Mouse (Mus musculus): ENCODE data around the gene Slc16a13. TPM values are rescaled to one million over a fixed set of nuclear protein-coding genes. Genes with fewer than 3 reads are reported as not detected.

Slc16a13 gene
- polyA plus RNA-seq, 1 experiment from 2014 or later = 3.5 TPM

GRCm38 (mm10) chr11:70242591-70242990 lies 21.7 kb upstream of the Slc16a13 start:
- Histone ChIP-seq H3K36me3 (replicated peaks) (no peaks in the 10 kb centered on the region), H3K4me3 (replicated peaks) (no peak overlapping the region), H3K27ac (replicated peaks) (no peak overlapping the region), H3K9ac (no peak overlapping the region), H3K4me2 (no peak overlapping the region), H3K4me1 (replicated peaks) (peaks cover 20% of the 10 kb centered on the region), H3K9me3 (replicated peaks) (no peaks in the 10 kb centered on the region), H3K27me3 (peaks cover 16% of the 10 kb centered on the region)
- ATAC-seq (ENCODE audit: insufficient read depth) = no peak
- 52% methylated on average over 11 of the region's 11 CpGs for WGBS (ENCODE audit: insufficient replicate concordance)

DNA sequence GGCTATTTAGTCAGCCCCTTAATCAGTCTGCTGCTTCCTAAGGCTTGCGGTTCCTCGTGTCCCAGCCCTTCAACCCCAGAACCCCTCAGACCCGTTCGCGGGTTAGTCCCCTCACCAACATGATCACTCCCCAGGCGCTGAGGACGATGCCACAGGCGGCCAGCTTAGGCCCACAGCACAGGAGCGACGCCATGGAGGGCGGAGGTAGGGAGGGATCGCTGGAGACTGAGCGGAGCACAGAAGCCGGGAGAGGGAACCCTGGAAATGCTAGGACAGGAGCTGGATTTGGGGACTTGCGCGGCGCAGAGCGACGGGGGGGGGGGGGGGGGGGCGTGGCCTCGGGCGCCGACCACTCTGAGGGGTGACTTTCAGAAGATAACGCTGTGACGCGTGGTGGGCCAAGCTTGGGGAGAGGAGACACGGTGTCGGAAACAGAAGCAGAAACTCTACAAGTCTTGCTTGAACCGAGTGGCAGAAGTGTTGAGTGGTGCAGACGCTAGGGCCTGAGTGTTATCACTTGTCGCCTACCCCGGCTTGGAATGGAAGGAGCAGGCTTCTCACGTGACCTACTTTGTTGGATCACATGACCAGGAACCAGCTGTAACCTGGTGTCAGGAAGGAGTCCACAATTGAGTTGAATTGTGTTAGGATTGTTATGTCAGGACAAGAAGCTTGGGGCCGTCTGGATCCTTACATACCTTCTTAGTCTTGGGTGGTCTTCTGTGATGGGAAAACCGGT lies 18.8 kb upstream of the Slc16a13 start, which contains the start of the genes Gm21988 and Rnasek:
Gene Gm21988, minus strand, starts transcription at position 290 of the 739 bp plus-strand sequence.
Gene Rnasek, minus strand, starts transcription at position 302 of the 739 bp plus-strand sequence.
- Histone ChIP-seq H3K9ac (peak within 1 kb of the TSS; percentile 96), H3K27ac (replicated peaks) (peak within 1 kb of the TSS; percentile 96), H3K4me3 (replicated peaks) (peak within 1 kb of the TSS; percentile 93), H3K4me2 (peak within 1 kb of the TSS; percentile 92), H3K27me3 (peaks cover 4% of the 10 kb centered on the region), H3K36me3 (replicated peaks) (peaks cover 15% of the 10 kb centered on the region), H3K4me1 (replicated peaks) (peaks cover 48% of the 10 kb centered on the region), H3K9me3 (replicated peaks) (no peaks in the 10 kb centered on the region)
- ATAC-seq (ENCODE audit: insufficient read depth) = peak; percentile 13
- under 1% methylated on average over 32 of the region's 35 CpGs for WGBS (ENCODE audit: insufficient replicate concordance)

GRCm38 (mm10) chr11:70238591-70239440 lies 18.0 kb upstream of the Slc16a13 start:
- Histone ChIP-seq H3K4me2 (peak overlapping the region; percentile 92), H3K4me3 (replicated peaks) (peak overlapping the region; percentile 93), H3K27me3 (no peaks in the 10 kb centered on the region), H3K4me1 (replicated peaks) (peaks cover 56% of the 10 kb centered on the region), H3K9me3 (replicated peaks) (no peaks in the 10 kb centered on the region), H3K9ac (peak overlapping the region; percentile 96), H3K27ac (replicated peaks) (peak overlapping the region; percentile 96), H3K36me3 (replicated peaks) (peaks cover 18% of the 10 kb centered on the region)
- no peak for ATAC-seq (ENCODE audit: insufficient read depth)
- WGBS (ENCODE audit: insufficient replicate concordance) = 7% methylated on average over 23 of the region's 23 CpGs

DNA sequence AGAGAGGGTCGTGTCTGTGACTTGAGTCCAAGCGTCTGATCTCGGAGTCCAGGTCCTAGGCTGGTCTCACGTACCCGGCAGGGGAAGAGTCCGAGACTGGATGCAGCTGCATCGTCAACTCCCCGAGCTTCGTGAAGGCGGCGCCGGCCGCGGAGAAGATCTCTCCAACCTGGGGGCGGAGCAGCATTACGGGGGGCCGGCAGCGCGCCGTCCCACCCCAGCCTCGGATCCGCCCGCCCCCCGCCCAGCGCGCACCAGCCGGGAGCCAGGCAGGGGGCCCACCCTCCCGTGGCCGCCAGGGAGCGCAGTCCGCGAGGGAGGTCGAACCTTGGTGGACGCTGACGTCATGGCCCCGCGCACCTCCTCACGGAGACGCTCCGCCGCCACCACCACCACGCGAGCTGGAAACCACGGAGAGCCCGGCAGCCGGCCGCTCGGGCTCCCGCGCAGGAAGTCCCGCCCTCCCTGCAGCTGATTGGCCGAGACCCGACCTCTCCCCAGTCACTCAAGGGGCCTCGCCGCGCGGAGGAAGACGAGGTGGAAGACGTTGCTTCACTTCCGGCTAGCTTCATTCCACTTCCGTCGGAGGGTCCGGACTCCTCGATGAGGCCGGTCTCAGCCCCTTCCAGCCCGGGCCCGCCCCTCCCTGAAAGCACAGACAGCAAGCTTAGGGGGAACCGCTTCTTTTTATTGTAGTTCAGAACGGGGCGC lies 16.7 kb upstream of the Slc16a13 start, which contains the start of gene 0610010K14Rik:
Gene 0610010K14Rik, minus strand, starts transcription at position 458 of the 711 bp plus-strand sequence.
- peaks cover 1% of the 10 kb centered on the region; the same call in 1 of the 2 replicates for H3K27me3 ChIP-seq
- peak within 1 kb of the TSS; percentile 96 for H3K9ac ChIP-seq
- peaks cover 61% of the 10 kb centered on the region for H3K4me1 ChIP-seq (replicated peaks)
- H3K9me3 ChIP-seq (replicated peaks) = no peaks in the 10 kb centered on the region
- H3K36me3 ChIP-seq (replicated peaks) = peaks cover 18% of the 10 kb centered on the region
- peak within 1 kb of the TSS; percentile 92 for H3K4me2 ChIP-seq
- peak within 1 kb of the TSS; percentile 96 for H3K27ac ChIP-seq (replicated peaks)
- peak within 1 kb of the TSS; percentile 93 for H3K4me3 ChIP-seq (replicated peaks)
- ATAC-seq (ENCODE audit: insufficient read depth) = peak; percentile 90
- WGBS (ENCODE audit: insufficient replicate concordance) = under 1% methylated on average over 70 of the region's 70 CpGs

DNA sequence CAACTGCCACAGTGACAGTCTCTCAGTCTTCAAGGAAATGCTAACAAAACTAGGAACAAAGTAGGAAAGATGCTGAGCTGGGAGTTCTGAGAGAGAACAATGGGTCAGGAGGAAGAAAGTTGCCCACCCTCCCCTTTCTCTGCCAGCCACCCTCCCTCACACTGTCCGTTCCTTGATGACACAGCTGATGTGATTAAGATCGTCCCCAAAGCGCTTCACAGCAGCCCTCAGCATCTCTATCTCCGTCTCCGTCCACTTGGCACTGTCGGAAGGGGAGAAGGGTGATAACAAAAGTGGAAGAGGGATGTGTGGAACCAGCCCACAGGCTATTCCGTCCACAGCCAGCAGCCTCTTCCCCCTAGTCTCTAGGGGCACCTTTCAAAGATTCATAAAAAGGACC lies 15.9 kb upstream of the Slc16a13 start:
- Histone ChIP-seq H3K36me3 (replicated peaks) (peaks cover 18% of the 10 kb centered on the region), H3K9ac (peak overlapping the region; percentile 96), H3K4me2 (peak overlapping the region; percentile 92), H3K4me3 (replicated peaks) (peak overlapping the region; percentile 93), H3K4me1 (replicated peaks) (peaks cover 61% of the 10 kb centered on the region), H3K27me3 (peaks cover 7% of the 10 kb centered on the region; the same call in 1 of the 2 replicates), H3K9me3 (replicated peaks) (no peaks in the 10 kb centered on the region), H3K27ac (replicated peaks) (peak overlapping the region; percentile 96)
- no peak for ATAC-seq (ENCODE audit: insufficient read depth)
- WGBS (ENCODE audit: insufficient replicate concordance) = 24% methylated on average over 7 of the region's 7 CpGs

GRCm38 (mm10) chr11:70235254-70235900 lies 14.5 kb upstream of the Slc16a13 start:
- peak overlapping the region; percentile 52; the same call in 1 of the 2 replicates for H3K27ac ChIP-seq (replicated peaks)

GRCm38 (mm10) chr11:70234497-70234896 lies 13.6 kb upstream of the Slc16a13 start:
- 25% methylated on average over 8 of the region's 8 CpGs for WGBS (ENCODE audit: insufficient replicate concordance)
- Histone ChIP-seq H3K4me3 (replicated peaks) (no peak overlapping the region), H3K27me3 (peaks cover 23% of the 10 kb centered on the region), H3K36me3 (replicated peaks) (peaks cover 18% of the 10 kb centered on the region), H3K9ac (no peak overlapping the region), H3K27ac (replicated peaks) (peak overlapping the region; percentile 52; the same call in 1 of the 2 replicates), H3K4me2 (no peak overlapping the region), H3K9me3 (replicated peaks) (no peaks in the 10 kb centered on the region), H3K4me1 (replicated peaks) (peaks cover 66% of the 10 kb centered on the region)
- ATAC-seq (ENCODE audit: insufficient read depth) = no peak

More at GRCm38 (mm10) chr11:70235254-70235900, 14.5 kb upstream of the Slc16a13 start:
- H3K36me3 ChIP-seq (replicated peaks) = peaks cover 18% of the 10 kb centered on the region
- H3K9ac ChIP-seq = no peak overlapping the region
- peaks cover 14% of the 10 kb centered on the region for H3K27me3 ChIP-seq
- ATAC-seq (ENCODE audit: insufficient read depth) = no peak
- no peak overlapping the region for H3K4me3 ChIP-seq (replicated peaks)
- H3K4me1 ChIP-seq (replicated peaks) = peaks cover 61% of the 10 kb centered on the region
- H3K9me3 ChIP-seq (replicated peaks) = no peaks in the 10 kb centered on the region
- H3K4me2 ChIP-seq = 0 out of 2 replicates have a peak overlapping the region, but pooled peaks have one; percentile 92
- 88% methylated on average over 12 of the region's 12 CpGs for WGBS (ENCODE audit: insufficient replicate concordance)

DNA sequence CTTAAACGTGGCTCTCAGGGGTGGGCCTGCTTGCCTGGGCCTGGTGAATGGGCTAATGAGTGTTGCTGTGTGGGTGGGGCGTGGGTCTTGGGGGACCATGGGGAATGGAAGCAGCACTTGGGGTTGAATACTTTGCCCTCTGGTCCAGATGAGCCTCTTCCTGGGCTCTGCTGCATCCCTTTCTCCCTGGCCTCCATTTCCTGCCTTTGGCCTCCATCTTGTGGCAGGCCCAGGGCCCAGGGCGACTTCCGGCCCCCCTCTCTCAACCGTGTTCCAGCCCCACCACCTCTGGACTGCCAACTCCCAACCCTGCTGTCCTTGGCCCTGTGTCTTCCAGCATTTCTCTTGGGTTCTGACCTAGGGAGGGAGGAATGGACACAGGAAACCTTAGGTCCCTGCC lies 13.2 kb upstream of the Slc16a13 start:
- H3K4me2 ChIP-seq = no peak overlapping the region
- H3K27me3 ChIP-seq = peaks cover 27% of the 10 kb centered on the region
- H3K27ac ChIP-seq (replicated peaks) = no peak overlapping the region
- 56% methylated on average over 5 of the region's 5 CpGs for WGBS (ENCODE audit: insufficient replicate concordance)
- H3K4me1 ChIP-seq (replicated peaks) = peaks cover 70% of the 10 kb centered on the region
- H3K9me3 ChIP-seq (replicated peaks) = no peaks in the 10 kb centered on the region
- no peak overlapping the region for H3K4me3 ChIP-seq (replicated peaks)
- ATAC-seq (ENCODE audit: insufficient read depth) = no peak
- H3K9ac ChIP-seq = no peak overlapping the region
- H3K36me3 ChIP-seq (replicated peaks) = peaks cover 18% of the 10 kb centered on the region

DNA sequence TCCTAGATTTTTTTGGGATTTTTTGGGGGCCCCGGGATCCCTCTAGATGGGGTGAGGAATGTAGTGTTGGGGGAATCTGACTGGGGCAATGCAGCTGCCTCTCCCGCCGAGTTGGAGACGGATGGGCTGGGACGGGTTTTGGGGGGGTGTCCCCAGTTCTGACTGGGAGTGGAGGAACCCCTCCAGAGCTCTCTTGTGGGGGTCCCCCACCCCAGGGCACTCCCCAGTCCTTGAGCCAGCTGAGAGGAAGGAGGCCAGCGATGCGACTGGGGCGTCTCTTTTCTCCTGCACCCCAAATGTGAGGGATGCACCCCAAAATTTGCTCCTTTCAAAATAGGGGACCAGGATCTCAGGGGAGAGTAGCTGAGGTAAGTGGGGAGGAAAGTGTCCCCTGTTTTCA lies 12.2 kb upstream of the Slc16a13 start:
- 54% methylated on average over 8 of the region's 8 CpGs for WGBS (ENCODE audit: insufficient replicate concordance)
- H3K4me1 ChIP-seq (replicated peaks) = peaks cover 73% of the 10 kb centered on the region
- H3K4me2 ChIP-seq = no peak overlapping the region
- no peak for ATAC-seq (ENCODE audit: insufficient read depth)
- H3K4me3 ChIP-seq (replicated peaks) = no peak overlapping the region
- H3K27me3 ChIP-seq = peaks cover 37% of the 10 kb centered on the region
- peaks cover 18% of the 10 kb centered on the region for H3K36me3 ChIP-seq (replicated peaks)
- no peaks in the 10 kb centered on the region for H3K9me3 ChIP-seq (replicated peaks)
- no peak overlapping the region for H3K9ac ChIP-seq
- no peak overlapping the region for H3K27ac ChIP-seq (replicated peaks)

DNA sequence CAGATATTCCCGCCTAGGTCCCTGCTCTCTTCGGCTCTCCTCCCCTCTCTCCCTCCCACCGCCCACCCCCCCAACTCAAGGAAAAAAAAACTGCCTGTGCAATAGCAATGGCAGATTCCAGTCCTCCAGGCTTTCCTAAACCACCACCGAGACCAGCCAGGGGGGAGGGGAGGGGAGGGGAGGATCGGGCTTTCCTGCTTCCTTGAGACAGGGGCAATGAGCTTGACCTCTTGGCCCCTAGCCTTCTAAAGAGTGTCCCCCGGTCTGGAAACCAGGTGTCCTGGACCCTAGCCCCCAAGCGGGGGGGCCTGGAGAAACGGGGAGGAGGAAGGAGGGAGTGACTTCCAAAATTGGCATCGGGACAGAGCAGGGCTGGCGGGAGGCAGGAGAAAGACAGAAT lies 11.7 kb upstream of the Slc16a13 start:
- H3K4me2 ChIP-seq = peak overlapping the region; percentile 50
- ATAC-seq (ENCODE audit: insufficient read depth) = no peak
- H3K4me1 ChIP-seq (replicated peaks) = peaks cover 77% of the 10 kb centered on the region
- H3K4me3 ChIP-seq (replicated peaks) = peak overlapping the region; percentile 22; the same call in 1 of the 2 replicates
- H3K9me3 ChIP-seq (replicated peaks) = no peaks in the 10 kb centered on the region
- H3K27me3 ChIP-seq = peaks cover 42% of the 10 kb centered on the region
- H3K27ac ChIP-seq (replicated peaks) = no peak overlapping the region
- WGBS (ENCODE audit: insufficient replicate concordance) = 17% methylated on average over 10 of the region's 10 CpGs
- H3K9ac ChIP-seq = no peak overlapping the region
- H3K36me3 ChIP-seq (replicated peaks) = peaks cover 18% of the 10 kb centered on the region

Measured in liver, embryonic 15.5 days (tissue).